Mouse (Mus musculus) left cerebral cortex, adult 8-10 months (tissue): Measurements from ENCODE around the gene Stn1. TPM values are rescaled to one million over a fixed set of nuclear protein-coding genes. Genes with fewer than 3 reads are reported as not detected.

Experiments
- DNase-seq, 2 experiments: peaks; one replicate each; pipeline ENCODE4 v3.0.0; 2022; ENCODE audit warnings: low spot score in 2 of 2
- total RNA-seq, 4 experiments: library from RNA; stranded (reverse); gene quantifications; 2 replicates each; pipeline ENCODE4 v1.2.4; 2022

The Stn1 gene
- total RNA-seq, 4 experiments from 2014 or later = 22.5 to 29.1 (median 25.3) TPM

DNA sequence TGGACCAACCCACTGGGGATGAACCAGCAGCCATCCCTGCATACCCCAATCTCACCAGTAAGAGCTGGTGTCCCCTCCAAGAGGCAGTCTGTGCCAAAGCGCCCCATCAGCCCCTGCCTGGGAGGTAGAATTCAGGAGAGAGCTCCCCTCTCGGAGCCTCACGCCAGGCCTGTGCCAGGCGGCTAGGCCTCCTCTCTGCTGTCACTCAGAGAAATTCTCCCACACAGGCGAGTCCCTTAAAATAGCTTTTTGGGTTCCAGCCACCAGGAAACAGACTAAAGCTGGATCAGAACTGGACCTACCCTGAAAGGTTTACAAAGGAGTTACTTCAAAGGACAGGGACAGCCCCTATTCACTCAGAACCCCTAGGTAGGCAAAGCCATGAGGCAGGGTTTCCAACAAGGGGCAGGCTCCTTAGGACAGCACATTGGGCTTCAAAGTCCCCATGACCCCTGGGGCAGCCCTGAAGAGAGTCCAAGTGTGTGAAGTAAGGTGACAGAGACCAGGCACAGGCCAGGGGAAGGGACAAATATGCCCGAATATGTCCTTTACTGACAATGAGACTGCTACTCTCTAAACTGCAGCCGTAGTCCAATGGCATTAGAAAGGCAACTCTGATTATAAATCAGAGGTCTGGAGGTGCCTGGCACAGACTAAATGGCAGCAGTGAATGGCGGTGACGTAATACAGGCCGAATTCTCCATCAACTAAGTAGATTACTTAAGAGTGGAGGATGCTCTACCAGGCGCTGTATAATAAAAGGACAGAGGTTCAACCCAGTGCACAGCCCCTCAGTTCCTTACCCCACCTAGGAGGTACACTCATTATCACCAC, 82.9 kb downstream of the Stn1 start:
- no peak for DNase-seq

DNA sequence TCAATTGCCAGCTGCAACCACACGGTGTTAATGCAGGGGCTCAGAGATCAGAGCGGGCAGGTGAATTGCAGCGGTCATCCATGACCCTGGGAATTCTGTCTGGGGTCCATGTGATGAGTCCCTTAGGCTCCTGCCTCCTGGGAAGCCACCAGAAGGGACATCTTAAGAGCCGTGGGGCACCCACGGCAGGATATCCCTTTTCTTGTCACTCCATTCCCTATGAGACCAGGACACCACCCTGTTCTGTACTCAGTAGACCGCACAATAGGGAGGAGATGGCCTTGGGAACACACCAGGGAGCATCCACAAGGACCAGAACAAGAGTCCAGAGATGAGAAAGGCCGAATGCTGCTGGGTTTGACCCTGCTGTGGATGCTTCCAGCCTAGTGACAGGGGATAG, 84.0 kb downstream of the Stn1 start:
- no peak for DNase-seq

DNA sequence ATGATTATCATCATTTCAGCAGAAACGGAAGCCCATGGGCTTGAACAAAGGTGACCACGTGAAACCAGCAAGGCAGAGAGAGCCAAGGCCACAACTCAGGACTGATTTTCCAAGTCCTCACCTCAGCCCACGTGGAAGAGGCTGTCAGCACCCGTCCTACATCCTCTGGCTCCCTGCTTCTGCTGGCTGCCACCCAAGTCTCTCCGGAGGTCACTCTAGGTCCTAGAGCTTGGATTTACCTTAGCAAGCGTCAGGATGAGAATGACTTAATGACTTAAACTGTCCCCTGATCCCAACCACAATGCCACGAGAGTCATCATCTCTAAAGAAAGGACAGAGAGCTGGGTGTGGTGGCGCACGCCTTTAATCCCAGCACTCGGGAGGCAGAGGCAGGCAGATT, 84.6 kb downstream of the Stn1 start:
- no peak for DNase-seq

DNA sequence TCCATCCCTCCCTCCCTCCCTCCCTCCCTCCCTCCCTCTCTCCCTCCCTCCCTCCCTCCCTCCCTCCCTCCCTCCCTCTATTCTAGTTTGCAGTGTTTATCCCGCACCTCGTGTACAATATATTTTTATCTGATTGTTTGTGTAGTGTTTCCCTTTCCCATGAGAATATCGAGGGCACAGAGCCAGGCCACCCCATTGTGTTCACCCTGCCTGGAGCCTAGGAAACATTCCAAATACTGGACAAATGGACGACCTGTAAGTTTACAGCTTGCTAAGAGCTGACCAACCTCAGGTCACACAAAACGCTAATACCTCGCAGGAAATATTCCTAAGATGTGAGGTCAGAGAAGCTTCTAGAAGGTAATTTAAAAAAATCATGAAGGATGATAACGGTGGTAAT, 85.1 kb downstream of the Stn1 start:
- DNase-seq = no peak

DNA sequence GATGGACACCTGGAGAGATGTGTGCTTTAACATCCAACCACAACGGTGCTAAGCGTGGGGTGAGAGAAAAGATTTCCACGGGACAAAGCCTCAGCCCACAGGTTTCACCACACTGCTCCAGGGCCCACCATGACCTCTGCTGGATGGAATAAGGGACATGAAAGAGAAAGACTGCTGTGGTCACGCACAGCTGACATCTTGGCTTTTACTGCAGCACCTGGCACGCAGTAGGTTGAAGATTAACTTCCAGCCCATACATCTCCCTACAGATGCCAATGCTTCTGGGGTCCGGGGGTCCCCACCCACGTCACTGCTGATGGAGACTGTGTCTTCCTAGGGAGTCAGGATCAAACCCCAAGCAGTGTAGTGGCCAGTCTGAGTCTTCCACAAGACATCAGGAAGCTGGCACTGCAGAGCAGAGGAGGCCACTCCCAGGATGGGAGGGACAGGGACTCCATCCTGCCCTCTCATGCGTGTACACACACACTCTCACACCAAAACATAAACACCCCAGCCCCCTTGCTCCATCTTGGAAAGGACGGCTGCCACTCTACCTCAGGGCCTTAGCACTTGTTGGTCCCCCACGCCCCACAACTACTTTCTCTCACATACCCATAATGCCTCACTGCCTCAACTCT, 85.7 kb downstream of the Stn1 start:
- DNase-seq = no peak

Other genes starting within 250 kb of the Stn1 start
- 10 to 100 TPM; 29.9 to 33.2 (median 31.8) TPM for gene Sh3pxd2a, start 73.1 kb downstream of the Stn1 start, total RNA-seq
- 10 to 100 TPM; 53.2 to 54.7 (median 54.1) TPM for gene Slk, start 42.2 kb upstream of the Stn1 start, total RNA-seq
- gene Col17a1, start 154.6 kb upstream of the Stn1 start, total RNA-seq = under 1 TPM; 0.33 to 0.74 (median 0.47) TPM
- gene Sfr1, start 194.2 kb upstream of the Stn1 start, total RNA-seq = 10 to 100 TPM; 88.3 to 92.5 (median 89.9) TPM